Mouse (Mus musculus): ENCODE results near the gene Bmp6.

Gene Bmp6

GRCm38 (mm10) chr13:38544769-38545445 is 200.0 kb downstream of the Bmp6 start:
- DNase-seq (ENCODE audit: low read depth, low spot score), result no peak

GRCm38 (mm10) chr13:38545460-38545859 is 200.6 kb downstream of the Bmp6 start:
- no peak for DNase-seq (ENCODE audit: low read depth, low spot score)

GRCm38 (mm10) chr13:38546754-38547153 is 201.8 kb downstream of the Bmp6 start:
- no peak for DNase-seq (ENCODE audit: low read depth, low spot score)

- DNase-seq (ENCODE audit: low read depth, low spot score), result no peak
Measured at GRCm38 (mm10) chr13:38547717-38548116, 202.8 kb downstream of the Bmp6 start.

GRCm38 (mm10) chr13:38548681-38549080 is 203.8 kb downstream of the Bmp6 start:
- no peak for DNase-seq (ENCODE audit: low read depth, low spot score)
